Mouse (Mus musculus) olfactory bulb, adult 2 months (tissue): ENCODE measurements around the gene Pdxdc1. TPM values are rescaled to one million over a fixed set of nuclear protein-coding genes. Genes with fewer than 3 reads are reported as not detected.
A peak's percentile ranks its signal among the peaks of the same experiment; 100 is the strongest.
"Not testable (repeated sequence)": the region's sequence is repeated elsewhere in the genome, so short reads cannot be mapped to it uniquely, and the experiment has no call there.

Experiments used
- H3K27ac ChIP-seq: fragments of 200-500 bp; 2 replicates; pipeline ENCODE4 v1.5.1; 2012; ENCODE audit warnings: low read depth, low read length; ENCODE audit not compliant: insufficient read depth
- H3K4me1 ChIP-seq: fragments of 200-500 bp; 2 replicates; pipeline ENCODE4 v1.6.1; 2012; ENCODE audit warnings: low read length; ENCODE audit not compliant: control insufficient read depth, insufficient read depth
- H3K4me3 ChIP-seq: fragments of 200-500 bp; 2 replicates; pipeline ENCODE4 v1.5.1; 2012; ENCODE audit warnings: mild to moderate bottlenecking, low read depth, low read length, moderate library complexity; ENCODE audit not compliant: insufficient read depth
- CTCF ChIP-seq: fragments of 200-500 bp; IDR thresholded peaks from 2 replicates; pipeline ENCODE4 v1.5.1; 2012; ENCODE audit warnings: low read depth, mild to moderate bottlenecking, low read length, moderate library complexity; ENCODE audit not compliant: insufficient read depth
- POLR2A ChIP-seq: fragments of 200-500 bp; IDR thresholded peaks from 2 replicates; pipeline ENCODE4 v1.6.1; 2012; ENCODE audit warnings: mild to moderate bottlenecking, low read depth, low read length, moderate library complexity; ENCODE audit not compliant: insufficient read depth
- WGBS: fragments of 180-500 bp; shearing (Covaris S2); methylation state at CpG from one replicate; pipeline ENCODE4 v1.1.7; 2018; 5-methylcytosine and 5-hydroxymethylcytosine counted together
- polyA plus RNA-seq: library from polyadenylated mRNA; stranded (reverse); fragments of >200 nt; gene quantifications from 2 replicates; pipeline ENCODE4 v1.2.4, GENCODE M21; 2012; ENCODE audit warnings: low replicate concordance; ENCODE audit not compliant: missing spikeins, insufficient read depth, insufficient read length

The Pdxdc1 gene
- polyA plus RNA-seq, 1 experiment = not detected

DNA sequence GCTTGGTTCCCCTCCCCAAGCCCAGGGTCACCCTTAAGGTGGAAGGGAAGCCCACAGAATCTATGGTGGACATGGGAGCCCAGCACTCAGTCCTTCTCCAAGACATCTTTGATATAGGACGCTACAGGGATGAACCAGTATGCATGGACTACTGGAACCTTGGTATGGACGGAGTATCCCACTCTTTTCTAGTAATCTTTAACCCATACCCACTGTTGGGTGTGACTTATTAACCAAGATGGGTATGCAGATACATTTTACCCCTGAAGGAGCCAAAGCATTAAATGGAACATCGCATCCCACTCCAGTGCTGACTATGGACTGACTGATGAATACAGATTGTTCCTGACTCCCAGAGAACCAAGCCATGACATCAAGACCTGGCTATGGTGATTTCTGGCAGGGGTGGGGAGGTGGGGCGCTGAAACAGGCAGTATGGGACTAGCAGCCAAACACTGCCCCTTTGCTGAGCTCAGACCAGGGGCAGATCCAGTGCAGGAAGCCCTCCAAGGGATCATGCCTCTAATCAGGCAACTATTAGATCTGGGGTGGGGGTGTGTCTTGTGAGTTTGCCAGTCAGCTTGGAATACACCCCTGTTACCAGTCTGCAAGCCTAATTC lies 24.6 kb upstream of the Pdxdc1 start:
- Histone ChIP-seq H3K4me1 (no peaks in the 10 kb centered on the region), H3K4me3 (no peak overlapping the region), H3K27ac (no peak overlapping the region)
- WGBS = 88% methylated on average over 4 of the region's 4 CpGs
- no peak for TF ChIP-seq POLR2A
- TF ChIP-seq CTCF = no peak

DNA sequence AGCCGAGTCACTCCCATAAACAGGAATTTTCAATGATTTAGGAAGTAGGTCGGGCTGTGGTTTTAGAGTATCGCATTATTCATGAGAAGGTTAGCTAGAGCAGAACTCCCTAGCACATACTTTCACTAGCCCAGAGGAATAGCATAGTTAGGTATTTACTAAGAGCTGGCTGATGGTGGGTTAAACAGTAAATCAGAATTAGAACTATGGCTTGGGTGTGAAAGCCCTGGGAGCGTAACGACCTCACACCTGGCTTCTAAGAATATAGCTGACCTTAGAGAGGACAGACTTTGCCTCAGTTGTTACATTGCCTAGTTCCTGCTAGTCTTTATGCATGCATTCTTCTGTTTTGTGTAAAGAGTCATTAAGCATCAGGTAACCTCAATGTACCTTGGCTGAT lies 20.0 kb upstream of the Pdxdc1 start:
- H3K4me3 ChIP-seq, H3K27ac ChIP-seq, H3K4me1 ChIP-seq: not testable (repeated sequence)
- WGBS = 93% methylated on average over 5 of the region's 5 CpGs

DNA sequence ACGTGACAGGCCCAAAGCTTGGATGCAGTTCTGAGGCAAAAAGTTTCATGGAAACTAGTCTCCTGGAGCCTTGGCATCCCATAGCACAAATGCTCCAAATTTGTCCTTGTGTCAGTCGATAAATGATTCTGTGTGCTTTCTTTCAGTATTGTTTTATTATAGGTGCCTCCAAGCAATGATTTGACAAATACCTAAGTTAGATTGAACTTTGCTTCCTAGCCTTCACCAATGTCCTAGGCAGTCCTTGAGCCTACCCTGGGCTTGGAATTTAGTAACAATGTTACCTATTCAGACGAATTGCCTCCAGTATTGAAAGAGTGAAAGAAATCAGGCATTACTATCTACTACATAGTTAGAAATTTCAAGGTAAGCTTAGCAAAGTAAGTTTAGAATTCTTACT lies 19.6 kb upstream of the Pdxdc1 start:
- not testable (repeated sequence) for H3K27ac ChIP-seq, H3K4me3 ChIP-seq, H3K4me1 ChIP-seq
- 90% methylated on average over 3 of the region's 3 CpGs for WGBS

DNA sequence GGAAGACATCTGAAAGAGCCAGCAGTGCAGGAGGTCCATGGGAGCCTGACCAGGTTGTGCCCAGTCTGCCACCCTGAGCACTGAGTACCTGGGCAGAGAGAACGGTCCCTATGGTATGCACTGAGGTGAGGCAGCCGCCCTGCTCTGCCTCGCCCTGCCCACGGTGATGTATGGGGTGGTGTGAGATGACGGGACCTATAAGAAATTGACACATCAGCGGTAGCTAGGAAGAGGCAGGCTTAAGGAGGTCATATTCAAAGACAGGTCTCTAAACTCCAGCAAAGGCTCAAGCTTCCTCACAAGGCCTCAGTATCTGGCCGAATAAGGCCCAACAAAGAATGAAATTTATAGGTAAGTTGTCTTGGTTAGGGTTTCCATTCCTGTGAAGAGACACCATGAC lies 18.9 kb upstream of the Pdxdc1 start:
- no peaks in the 10 kb centered on the region for H3K4me1 ChIP-seq
- H3K27ac ChIP-seq = no peak overlapping the region
- H3K4me3 ChIP-seq = no peak overlapping the region
- TF ChIP-seq CTCF = no peak
- WGBS = 97% methylated on average over 7 of the region's 7 CpGs

DNA sequence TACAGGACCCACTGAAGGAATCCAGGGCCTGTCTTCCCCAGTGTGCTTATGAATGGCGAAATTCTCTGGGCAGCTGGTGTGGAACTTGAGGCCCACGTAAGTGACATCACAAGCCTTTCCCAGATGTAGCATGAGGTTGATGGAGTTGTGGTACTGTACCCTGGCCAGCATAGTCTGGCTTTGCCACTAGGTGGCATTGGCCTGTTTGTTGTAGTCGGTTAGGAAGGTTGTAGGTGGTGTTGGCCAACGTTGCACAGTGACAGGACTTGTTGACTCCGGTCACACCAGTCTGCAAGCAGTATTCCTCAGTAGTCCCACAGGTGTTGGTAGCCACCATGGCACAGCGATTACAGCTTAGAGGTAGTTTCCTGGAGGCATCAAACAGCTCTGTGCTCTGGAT lies 18.1 kb upstream of the Pdxdc1 start:
- H3K4me3 ChIP-seq = no peak overlapping the region
- WGBS = 91% methylated on average over 6 of the region's 6 CpGs
- H3K4me1 ChIP-seq = no peaks in the 10 kb centered on the region
- no peak for TF ChIP-seq CTCF
- no peak for TF ChIP-seq POLR2A
- H3K27ac ChIP-seq = no peak overlapping the region

DNA sequence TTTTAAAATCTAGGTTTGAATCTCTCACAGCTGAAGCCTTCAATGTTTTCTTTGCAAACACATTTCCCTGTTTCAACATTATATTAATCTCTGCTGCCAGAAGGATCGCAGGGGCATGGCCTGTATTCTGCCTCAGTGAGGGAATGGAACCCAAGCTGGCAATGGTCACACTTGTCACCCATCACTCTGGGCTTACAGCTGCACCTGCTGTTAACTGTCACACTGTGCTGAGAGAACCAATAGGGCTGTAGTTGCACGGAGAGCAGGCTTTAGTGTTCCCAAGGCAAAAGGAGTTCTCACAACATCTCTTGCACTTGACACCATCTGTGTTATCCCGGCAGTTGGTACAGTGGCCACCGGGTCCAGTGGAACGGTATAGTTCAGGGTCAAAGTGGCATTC lies 17.2 kb upstream of the Pdxdc1 start:
- Histone ChIP-seq H3K27ac (no peak overlapping the region), H3K4me1 (no peaks in the 10 kb centered on the region), H3K4me3 (no peak overlapping the region)
- no peak for TF ChIP-seq CTCF
- TF ChIP-seq POLR2A = no peak
- 96% methylated on average over 5 of the region's 5 CpGs for WGBS

DNA sequence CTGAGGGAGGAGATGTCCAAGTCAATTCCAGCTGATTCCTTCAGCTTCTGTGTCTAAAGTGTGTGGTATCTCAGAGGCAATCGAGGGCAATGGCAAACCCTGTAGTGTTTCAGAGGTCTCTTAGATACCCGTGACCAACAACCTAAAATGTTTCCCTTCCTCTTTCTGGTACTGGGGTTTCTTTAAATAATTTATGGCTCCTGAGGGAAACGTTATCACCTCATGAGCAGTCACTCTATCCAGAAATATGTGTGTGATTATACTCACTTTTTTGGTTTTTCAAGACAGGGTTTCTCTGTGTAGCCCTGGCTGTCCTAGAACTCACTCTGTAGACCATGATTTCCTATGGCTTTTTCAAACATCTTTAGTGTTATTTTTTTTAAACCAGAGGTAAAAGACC lies 4.4 kb upstream of the Pdxdc1 start:
- WGBS = 86% methylated on average over 3 of the region's 3 CpGs
- no peak overlapping the region for H3K27ac ChIP-seq
- no peak overlapping the region for H3K4me3 ChIP-seq
- peaks cover 2% of the 10 kb centered on the region; the same call in 1 of the 2 replicates for H3K4me1 ChIP-seq
- no peak for TF ChIP-seq CTCF
- no peak for TF ChIP-seq POLR2A

DNA sequence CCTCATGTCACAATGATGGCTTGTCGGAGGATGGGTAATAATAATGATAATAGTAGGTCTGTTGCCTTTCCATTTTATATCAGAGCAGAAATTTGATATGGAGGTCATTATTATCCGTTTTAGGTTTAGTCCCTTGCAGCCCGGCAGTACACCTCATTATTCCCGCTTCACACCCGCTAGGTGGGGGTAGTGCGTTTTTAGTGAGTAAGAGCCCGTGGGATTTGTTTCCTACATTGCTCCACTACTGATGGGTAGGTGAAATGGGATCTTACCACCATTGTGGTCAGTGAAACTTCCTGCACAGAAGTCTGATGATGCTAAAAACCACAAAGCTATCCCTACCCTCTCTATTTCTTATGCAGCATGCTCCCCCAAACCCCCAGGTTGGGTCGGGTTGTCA lies 557 bp upstream of the Pdxdc1 start:
- Histone ChIP-seq H3K27ac (peak overlapping the region; percentile 63; the same call in 1 of the 2 replicates), H3K4me3 (peak overlapping the region; percentile 77), H3K4me1 (peaks cover 2% of the 10 kb centered on the region; the same call in 1 of the 2 replicates)
- 1% methylated on average over 8 of the region's 8 CpGs for WGBS
- no peak; the same call in 1 of the 2 replicates for TF ChIP-seq POLR2A
- no peak for TF ChIP-seq CTCF

DNA sequence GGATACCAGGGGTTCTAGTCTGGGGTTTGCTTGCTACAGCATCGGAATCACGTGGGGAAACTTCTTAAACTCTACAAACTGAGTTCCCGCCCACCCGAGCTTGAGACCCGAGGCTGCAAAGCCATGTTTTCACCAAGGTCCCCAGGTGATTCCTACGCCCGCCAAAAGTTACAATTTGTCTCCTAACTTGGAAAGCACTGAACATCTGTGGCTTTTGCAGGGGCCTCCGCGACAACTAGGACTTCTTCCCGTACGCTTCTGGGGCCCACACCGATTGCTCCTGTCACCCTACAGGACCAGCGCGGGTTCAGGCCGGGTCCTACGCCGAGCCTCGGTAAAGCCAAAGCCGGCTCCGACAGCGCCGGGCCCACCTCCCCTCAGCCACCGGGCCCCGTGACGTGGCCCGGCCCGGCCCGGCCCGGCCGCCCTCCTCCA lies 517 bp downstream of the Pdxdc1 start:
- H3K4me3 ChIP-seq = peak overlapping the region; percentile 77
- under 1% methylated on average over 30 of the region's 30 CpGs for WGBS
- H3K4me1 ChIP-seq = peaks cover 2% of the 10 kb centered on the region; the same call in 1 of the 2 replicates
- TF ChIP-seq POLR2A = no peak
- peak overlapping the region; percentile 34; the same call in 1 of the 2 replicates for H3K27ac ChIP-seq

DNA sequence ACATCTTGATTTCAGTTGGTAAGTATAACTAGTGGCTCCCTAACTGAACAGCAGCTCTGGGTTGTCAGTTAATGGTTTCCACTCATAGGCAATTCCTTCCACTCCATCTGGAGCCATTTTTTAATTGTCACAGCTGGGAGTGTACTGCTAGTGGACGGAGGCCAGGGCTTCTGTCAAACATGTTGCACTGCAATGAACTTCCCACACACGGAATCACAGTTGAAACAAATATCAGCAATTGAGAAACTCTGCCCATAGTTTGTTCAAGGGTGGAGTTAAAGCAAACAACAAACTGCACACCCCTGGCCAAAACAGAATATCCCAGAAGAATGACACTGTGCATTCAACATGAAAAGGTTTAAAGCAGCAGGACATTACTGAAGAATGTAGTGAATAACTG lies 4.0 kb downstream of the Pdxdc1 start:
- TF ChIP-seq CTCF (no peak), POLR2A (no peak)
- no peak overlapping the region for H3K27ac ChIP-seq
- no peak overlapping the region for H3K4me3 ChIP-seq
- 52% methylated on average over 2 of the region's 2 CpGs for WGBS
- peaks cover 1% of the 10 kb centered on the region; the same call in 1 of the 2 replicates for H3K4me1 ChIP-seq
